Mouse (Mus musculus): ENCODE results near the gene Mbnl2. TPM values are rescaled to one million over a fixed set of nuclear protein-coding genes. Genes with fewer than 3 reads are reported as not detected.
"Not testable (repeated sequence)": the region's sequence is repeated elsewhere in the genome, so short reads cannot be mapped to it uniquely, and the experiment has no call there.

Mbnl2 gene
- total RNA-seq, 1 experiment from 2014 or later = 68.1 TPM

- peak; percentile 89 for ATAC-seq (replicated peaks; ENCODE audit: low read depth, poor library complexity, severe bottlenecking)
Observed at GRCm38 (mm10) chr14:120347410-120348315, 72.2 kb downstream of the Mbnl2 start.

DNA sequence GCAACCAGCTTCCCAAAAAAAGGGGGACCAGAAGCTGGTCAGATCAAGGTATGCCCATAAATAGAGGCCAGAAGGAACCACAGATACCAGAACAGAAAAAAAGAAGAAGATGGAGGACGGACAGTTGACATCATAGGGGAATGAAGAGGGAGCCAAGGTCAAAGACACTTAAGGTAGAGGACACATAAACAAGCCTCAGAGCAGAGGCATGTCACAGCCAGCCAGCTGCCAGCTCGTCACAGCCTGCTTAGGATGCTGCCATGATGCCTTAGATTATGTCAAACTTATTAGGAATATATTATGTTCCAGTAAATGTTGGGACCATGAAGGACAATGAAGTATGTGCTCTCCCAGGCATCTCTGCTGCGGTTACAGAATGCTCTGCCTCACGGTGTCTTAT, 73.9 kb downstream of the Mbnl2 start:
- ATAC-seq (replicated peaks; ENCODE audit: low read depth, poor library complexity, severe bottlenecking) = no peak

DNA sequence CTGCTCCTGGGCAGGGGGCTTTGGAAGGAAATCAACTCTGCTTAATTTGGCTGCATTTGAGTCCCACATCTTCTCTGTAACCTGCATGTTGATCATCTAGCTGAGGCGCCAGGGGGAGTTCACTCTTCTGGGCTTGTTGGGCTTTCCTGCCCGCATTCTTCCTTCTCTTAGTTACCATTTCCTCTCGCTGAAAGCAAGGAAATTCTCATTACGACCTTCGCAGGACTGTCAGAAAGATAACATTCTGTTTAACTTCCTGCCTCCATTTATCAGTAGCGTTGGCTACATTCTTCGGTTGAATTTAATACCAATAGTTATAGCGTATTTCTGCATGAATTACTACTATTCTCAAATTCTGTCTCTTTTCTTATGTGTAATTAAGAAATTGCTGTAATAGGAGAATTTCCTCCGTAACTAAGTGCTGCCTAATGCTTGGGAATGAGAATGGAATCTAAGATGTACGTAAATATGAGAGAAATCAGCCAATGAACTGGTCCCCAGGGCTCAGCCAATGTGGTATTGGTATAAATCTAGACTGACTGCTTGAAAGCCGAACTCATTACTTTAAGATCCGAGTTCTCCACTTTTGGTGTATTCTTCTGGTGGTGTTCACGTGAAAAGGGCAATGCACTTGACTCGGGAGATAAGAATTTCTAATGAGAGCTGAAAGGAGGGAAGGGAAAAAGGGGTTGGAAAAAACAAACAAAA, 76.8 kb downstream of the Mbnl2 start:
- peak; percentile 51 for ATAC-seq (replicated peaks; ENCODE audit: low read depth, poor library complexity, severe bottlenecking)

- ATAC-seq (replicated peaks; ENCODE audit: low read depth, poor library complexity, severe bottlenecking) = no peak
Observed at GRCm38 (mm10) chr14:120353211-120353610, 77.7 kb downstream of the Mbnl2 start.

DNA sequence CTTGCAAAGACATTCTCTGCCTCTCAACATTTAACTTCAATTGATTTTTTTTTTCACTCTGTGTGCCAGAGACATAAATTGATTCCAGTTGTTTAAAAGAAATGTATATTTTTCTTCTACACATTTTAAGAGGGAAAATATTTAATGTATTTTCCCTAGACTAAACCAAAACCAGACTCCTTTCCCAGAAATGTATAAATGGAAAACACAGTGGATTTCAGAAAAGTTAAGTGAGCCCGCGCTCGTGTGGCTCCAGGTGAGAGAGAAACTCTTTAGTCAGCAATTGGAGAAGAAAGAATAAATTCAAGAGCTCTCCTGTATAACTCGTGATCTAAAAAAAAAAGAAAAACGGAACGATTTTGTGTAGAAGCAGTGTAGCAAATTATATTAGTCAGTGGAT, 79.1 kb downstream of the Mbnl2 start:
- ATAC-seq (replicated peaks; ENCODE audit: low read depth, poor library complexity, severe bottlenecking) = no peak

- peak; percentile 81 for ATAC-seq (replicated peaks; ENCODE audit: low read depth, poor library complexity, severe bottlenecking)
Observed at GRCm38 (mm10) chr14:120355040-120355741, 79.7 kb downstream of the Mbnl2 start.

GRCm38 (mm10) chr14:120355742-120356440, 80.4 kb downstream of the Mbnl2 start:
- ATAC-seq (replicated peaks; ENCODE audit: low read depth, poor library complexity, severe bottlenecking) = no peak

GRCm38 (mm10) chr14:120357321-120358070, 82.0 kb downstream of the Mbnl2 start:
- ATAC-seq (replicated peaks; ENCODE audit: low read depth, poor library complexity, severe bottlenecking) = no peak

DNA sequence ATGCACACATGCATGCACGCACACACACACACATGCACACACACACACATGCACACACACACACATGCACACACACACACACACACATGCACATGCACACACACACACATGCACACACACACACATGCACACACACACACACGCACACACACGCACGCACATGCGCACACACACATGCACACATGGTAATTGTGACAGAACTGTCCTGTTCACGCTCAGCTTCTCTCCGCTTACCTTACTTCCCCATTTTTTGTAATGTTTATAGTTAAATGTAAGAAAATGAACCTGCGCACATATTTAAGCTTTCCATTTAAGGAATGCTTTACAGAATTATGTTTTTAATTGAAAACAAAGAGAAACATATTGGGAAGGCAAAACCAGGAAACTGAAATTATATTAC, 84.1 kb downstream of the Mbnl2 start:
- not testable (repeated sequence) for ATAC-seq (replicated peaks; ENCODE audit: low read depth, poor library complexity, severe bottlenecking)

- ATAC-seq (replicated peaks; ENCODE audit: low read depth, poor library complexity, severe bottlenecking) = no peak
Observed at GRCm38 (mm10) chr14:120361121-120361520, 85.7 kb downstream of the Mbnl2 start.

- peak; percentile 41 for ATAC-seq (replicated peaks; ENCODE audit: low read depth, poor library complexity, severe bottlenecking)
Observed at GRCm38 (mm10) chr14:120362409-120362992, 87.0 kb downstream of the Mbnl2 start.

DNA sequence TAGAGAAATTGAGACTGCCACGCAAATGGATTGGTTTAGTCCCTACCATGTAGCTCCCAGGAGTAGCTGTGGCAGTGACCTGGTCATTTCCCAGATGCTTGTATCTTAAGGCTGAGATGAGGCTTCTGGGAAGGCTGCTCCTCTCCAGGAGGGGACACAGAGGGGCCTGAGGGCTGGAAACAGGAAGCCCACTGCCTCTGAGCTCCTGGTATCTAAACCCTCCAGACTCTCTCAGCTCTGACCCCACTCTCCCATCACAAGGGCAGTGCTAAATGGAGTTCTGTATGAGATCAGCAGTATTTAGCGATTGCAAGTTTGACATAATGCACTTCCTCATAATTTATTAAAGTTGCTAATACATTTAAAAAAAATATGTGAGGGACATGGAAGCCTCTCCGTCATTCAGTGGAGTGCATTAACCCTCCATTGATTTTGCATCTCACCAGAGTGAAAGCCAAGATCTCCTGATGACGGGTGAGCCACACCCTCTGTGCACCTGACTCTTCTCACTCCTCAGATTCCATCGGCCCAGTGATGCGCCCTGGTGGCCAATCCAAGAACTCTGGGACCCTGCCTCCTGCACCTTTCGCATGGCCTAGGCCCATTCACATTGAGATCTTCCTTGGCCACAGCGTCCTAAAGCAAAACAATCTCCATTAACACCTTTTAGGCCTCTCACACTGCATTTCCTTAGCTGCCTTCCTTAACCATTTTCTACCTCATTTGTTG, 87.8 kb downstream of the Mbnl2 start:
- peak; percentile 73 for ATAC-seq (replicated peaks; ENCODE audit: low read depth, poor library complexity, severe bottlenecking)

DNA sequence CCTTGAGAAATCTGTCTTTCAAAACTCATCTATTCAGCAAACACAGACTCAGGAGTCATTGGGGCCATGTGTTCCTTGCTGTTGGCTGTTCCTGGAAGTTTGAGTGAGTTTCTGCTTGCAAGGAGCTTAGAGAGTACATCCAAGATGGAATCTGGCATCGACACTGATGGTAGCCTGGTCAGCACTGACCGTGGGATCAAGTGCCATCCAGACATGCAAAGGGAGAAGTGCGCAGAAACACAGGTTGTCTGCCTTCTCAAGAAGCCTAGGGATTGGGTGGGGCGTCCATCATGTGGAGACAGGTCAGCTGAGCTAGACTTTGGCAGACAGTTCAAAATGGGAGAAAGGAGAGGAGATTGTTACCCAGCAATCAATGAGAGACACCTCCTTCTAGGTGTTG, 89.6 kb downstream of the Mbnl2 start:
- no peak for ATAC-seq (replicated peaks; ENCODE audit: low read depth, poor library complexity, severe bottlenecking)

- no peak for ATAC-seq (replicated peaks; ENCODE audit: low read depth, poor library complexity, severe bottlenecking)
Observed at GRCm38 (mm10) chr14:120366962-120367361, 91.5 kb downstream of the Mbnl2 start.

GRCm38 (mm10) chr14:120367589-120367988, 92.1 kb downstream of the Mbnl2 start:
- ATAC-seq (replicated peaks; ENCODE audit: low read depth, poor library complexity, severe bottlenecking) = no peak

DNA sequence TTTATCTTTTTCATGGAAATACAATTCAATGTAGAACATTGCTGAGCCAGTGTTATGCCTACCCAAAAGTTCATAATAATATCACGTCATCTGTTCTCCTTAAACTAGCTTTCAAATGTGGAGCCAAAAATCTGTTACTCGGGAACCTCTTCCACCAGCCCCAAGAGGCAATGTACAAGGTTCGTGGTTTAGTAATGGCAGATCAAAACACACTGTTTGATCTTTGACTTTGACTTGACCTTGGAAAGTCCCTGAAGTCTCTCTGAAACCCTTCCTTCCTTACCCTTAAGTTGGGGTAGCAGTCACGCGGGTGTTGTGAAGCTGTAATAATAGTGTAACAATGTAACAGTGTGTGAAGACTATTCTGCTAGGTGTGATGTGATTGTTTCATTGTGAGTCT, 93.0 kb downstream of the Mbnl2 start:
- no peak for ATAC-seq (replicated peaks; ENCODE audit: low read depth, poor library complexity, severe bottlenecking)

DNA sequence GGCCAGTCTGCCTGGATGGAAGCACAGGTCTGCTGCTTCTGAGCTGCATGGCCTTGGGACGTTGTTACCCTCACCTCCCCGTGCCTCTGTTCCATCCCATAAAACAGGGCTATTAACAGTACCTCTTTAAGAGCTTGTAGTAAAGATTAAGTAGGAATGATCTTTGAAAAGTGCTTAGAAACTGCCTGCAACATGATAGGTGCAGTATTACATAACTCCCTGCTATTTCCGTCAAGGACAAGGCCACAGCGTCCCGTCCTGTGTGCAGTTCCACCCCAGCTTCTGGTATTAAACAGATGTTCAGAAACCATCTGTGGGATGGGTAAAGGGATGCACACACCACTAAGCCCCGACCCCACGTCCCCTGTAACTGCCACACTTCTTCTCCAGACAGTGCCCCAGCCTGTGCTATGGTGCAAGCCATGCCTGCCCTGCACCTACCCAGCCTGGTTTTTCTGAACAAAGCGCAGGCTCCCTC, 93.5 kb downstream of the Mbnl2 start:
- ATAC-seq (replicated peaks; ENCODE audit: low read depth, poor library complexity, severe bottlenecking) = peak; percentile 79

- peak; percentile 9; the same call in 1 of the 2 replicates for ATAC-seq (replicated peaks; ENCODE audit: low read depth, poor library complexity, severe bottlenecking)
Observed at GRCm38 (mm10) chr14:120370044-120370443, 94.6 kb downstream of the Mbnl2 start.

Measured in common myeloid progenitor, adult 5-6 weeks (primary cell).